Mouse (Mus musculus) left cerebral cortex, adult 18-20 months (tissue): ENCODE data around the gene Tchp. TPM values are rescaled to one million over a fixed set of nuclear protein-coding genes. Genes with fewer than 3 reads are reported as not detected.

ENCODE experiments used
- DNase-seq, 2 experiments: peaks; one replicate each; pipeline ENCODE4 v3.0.0; 2021 to 2022; ENCODE audit warnings: low spot score in 2 of 2, mixed read lengths in 1 of 2
- total RNA-seq, 2 experiments: library from RNA; stranded (reverse); gene quantifications; 2 replicates each; pipeline ENCODE4 v1.2.3; 2021

Gene Tchp
- total RNA-seq, 2 experiments from 2014 or later: 11.2 to 12.3 TPM

DNA sequence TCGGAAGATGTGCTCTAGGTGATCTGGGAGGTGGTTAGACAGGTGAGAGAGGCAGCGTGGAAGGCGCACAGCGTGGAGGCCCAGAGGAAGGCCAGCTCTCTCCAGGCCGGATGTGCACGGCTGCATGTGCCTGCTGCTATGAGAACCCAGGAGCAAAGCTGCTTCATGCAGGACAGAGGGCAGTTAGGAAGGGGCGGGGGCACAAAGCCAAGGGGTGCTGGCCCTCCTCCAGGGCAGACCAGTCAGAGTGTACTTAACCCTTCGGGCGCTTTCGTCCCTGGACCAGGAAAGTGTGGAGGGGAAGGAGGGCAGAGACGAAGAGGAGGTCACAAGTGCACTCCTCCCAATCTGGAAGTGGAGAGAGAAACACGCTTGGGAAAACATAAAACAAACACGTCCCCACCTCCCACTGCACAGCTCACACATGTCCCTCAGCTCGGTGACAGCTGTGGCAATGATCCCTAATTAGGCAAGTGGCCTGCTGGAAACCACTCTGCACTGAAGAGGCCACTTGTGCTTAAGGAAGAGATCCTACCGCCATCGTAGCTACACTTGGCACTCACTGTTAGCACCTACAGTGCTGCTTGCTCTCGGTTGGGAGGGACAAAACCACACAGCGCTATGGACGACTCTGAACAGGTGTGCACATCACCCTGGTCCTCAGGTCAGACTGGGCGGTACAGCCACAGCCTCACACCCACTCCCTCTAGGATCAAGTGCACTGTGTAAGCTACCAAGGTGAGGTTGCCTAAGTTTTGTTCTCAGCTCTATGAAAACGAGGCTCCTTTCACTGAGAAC, 29.7 kb downstream of the Tchp start:
- no peak for DNase-seq

DNA sequence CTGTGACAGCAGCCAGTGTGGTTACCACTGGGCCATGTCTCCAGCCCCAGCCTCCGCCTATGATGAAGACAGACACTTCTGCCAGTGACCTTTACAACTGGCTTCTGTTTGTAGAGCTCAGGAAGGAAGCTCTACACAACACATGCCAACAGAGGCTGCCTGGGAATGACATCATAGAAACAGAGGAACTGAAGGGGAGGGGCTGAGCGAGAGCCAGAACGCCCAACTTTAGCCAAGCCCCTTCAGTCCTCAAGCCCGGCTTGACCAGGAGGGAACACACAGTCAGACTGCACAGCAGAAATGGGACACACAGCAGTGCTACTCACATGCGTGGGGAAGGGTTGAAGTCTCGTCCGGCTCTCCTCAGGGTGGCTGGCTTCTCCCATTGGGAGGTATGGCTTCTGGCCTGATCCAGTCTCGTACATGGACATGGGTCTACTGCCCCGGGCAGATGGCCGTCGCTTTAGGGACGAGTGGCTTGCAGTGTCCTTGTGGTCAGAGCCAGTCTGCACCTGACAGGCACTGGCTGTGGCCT, 31.2 kb downstream of the Tchp start:
- DNase-seq: no peak

DNA sequence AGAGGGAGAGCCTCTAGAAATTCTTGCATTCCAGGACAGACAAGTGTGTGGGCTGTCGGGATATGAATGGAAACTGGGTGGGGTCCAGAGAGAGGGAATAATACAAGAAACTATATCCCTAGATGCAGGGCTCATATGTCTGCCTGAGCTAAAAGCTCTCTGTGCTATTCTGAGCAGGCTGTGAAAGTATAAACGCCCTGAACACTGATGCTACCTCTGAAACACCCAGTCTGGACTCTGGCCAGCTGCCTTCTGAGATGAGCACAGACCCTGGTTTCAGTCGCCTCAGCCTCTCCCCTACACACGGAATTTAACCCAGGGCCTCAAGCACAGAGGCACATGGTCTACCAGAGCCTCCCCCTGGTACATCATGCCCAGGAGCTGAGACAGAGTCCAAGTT, 33.0 kb downstream of the Tchp start:
- DNase-seq: no peak

GRCm38 (mm10) chr5:114742572-114742971, 35.0 kb downstream of the Tchp start:
- no peak for DNase-seq

GRCm38 (mm10) chr5:114742998-114743696, 35.6 kb downstream of the Tchp start:
- DNase-seq: peak in 1 of 2 experiments; percentile 29

DNA sequence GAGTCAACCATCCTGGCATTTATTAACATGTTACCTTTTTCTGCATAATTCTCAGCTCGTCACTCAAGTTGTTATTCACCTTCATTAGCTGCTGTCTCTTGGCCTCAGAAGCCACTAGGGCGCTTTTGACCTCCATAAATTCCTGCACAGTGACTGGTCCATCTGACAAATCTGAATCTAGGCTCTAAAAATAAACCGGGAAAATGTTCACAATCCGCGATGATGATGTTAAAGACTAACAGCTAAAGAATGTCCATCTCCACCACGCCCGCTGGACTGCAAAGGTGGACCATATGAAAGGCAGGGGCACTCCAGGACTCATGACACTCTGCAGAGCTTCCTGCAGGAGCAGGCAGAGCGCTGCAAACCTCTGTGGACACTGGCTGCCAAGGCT, 36.1 kb downstream of the Tchp start:
- no peak for DNase-seq

GRCm38 (mm10) chr5:114745581-114745980, 38.0 kb downstream of the Tchp start:
- no peak for DNase-seq

GRCm38 (mm10) chr5:114746886-114747285, 39.3 kb downstream of the Tchp start:
- DNase-seq: no peak

DNA sequence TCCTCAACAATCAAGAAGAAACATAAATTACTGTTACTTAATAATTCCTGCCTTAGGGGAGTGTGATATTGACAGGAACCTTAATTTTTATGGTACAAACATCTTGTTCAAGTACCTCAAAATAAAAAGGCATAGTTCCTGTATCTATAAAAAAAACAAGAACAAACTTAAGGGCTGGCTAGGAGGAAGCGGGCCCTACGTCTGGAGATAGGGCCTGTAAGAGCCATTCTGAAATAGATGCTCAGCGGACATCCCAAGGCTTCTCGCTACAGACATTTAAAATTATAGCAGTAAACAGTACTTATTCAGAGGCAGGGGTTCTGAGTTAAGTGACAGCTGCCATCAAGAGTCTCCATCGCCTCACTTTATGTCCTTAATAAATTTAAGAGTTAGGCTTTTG, 40.0 kb downstream of the Tchp start:
- no peak for DNase-seq

- DNase-seq: no peak
Measured at GRCm38 (mm10) chr5:114750325-114750724, 42.8 kb downstream of the Tchp start.

GRCm38 (mm10) chr5:114752397-114752796, 44.8 kb downstream of the Tchp start:
- no peak for DNase-seq

GRCm38 (mm10) chr5:114753384-114753783, 45.8 kb downstream of the Tchp start:
- no peak for DNase-seq

- no peak for DNase-seq
Measured at GRCm38 (mm10) chr5:114759536-114760090, 52.1 kb downstream of the Tchp start.

GRCm38 (mm10) chr5:114761980-114762379, 54.4 kb downstream of the Tchp start:
- DNase-seq: no peak

- DNase-seq: peak in 1 of 2 experiments; percentile 39
Measured at GRCm38 (mm10) chr5:114764812-114765735, 57.5 kb downstream of the Tchp start.

DNA sequence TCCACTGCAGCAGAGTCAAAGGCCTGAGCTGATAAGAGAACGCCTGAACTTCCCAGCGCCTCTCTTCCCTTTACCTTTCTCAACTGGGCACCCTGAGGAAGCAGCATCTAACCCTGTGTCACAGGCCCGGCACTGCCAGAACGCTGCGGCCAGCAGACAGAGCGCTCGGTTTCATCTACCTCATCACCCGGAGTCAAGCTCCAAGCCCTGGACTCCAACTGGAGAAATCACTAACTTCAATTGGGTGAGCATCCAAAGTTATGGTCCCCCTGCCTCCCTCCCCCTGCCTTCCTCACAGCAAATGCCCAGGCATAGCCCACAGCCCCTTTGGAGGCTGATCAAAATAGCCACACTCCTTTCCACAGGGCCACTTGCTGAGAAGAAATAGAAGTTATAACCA, 59.1 kb downstream of the Tchp start:
- DNase-seq: no peak

GRCm38 (mm10) chr5:114767185-114767584, 59.6 kb downstream of the Tchp start:
- no peak for DNase-seq

- DNase-seq: no peak
Measured at GRCm38 (mm10) chr5:114769786-114770185, 62.2 kb downstream of the Tchp start.

- no peak for DNase-seq
Measured at GRCm38 (mm10) chr5:114771796-114772195, 64.2 kb downstream of the Tchp start.
